13 mouse cellular contexts compared by ENCODE assay signal in the genomic region with DNA sequence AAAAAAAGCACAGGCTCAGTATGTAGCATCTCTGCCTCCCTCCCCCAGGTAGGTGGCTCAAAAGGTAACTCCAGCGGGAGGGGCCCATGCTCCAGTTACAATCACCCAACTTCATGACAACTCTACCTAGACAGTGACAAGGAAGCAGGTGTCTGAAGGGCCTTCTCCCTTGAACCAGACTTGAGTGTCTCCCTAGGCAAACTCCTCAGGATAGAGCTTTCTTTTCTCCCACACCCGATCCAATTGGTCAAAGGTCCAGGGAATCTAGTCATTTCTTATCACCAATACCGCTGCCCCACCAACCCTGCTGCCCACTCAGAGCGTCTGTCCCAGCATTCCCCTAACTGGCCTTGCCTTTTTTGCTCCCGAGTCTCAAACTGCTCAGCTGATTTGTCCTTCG.
"Had no signal": no experiment of that assay in that cellular context is flagged by ENCODE, and none has a peak within 500 bp of the region (broad histone marks: within the 10 kb centered on the region; RNA-seq: fewer than 3 reads in every experiment).

No protein-coding gene starts in this region.

- DNase-seq: gastrocnemius, postnatal 14 days; gastrocnemius, postnatal 36 days; heart, adult 11 months; heart, adult 2 months; heart, postnatal 14 days; heart, postnatal 36 days; kidney, adult 11 months; kidney, adult 2 months; kidney, postnatal 14 days; kidney, postnatal 36 days; liver; liver, embryonic 13.5 days; liver, postnatal 0 days had no signal
